In the genomic region with DNA sequence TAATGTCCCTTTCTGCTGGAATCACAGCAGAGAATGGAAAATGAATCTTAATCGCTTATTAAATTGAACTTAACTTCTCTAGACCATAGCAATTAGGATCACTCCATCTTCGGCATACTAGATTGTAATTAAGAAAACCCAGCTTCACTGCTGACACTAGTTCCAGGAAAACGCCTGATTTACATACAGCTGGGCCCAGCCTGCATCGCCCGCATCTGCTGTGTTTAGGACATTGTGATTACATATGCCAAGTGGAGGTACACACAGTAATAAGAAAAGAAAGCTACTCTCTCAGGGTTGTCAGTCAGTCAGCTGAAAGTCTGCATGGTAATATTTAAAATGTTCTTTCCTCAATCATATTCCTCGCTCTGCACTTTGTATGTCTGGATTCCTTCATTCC, we compare ENCODE assay signal across 17 mouse cellular contexts.
A peak's percentile ranks its signal among the peaks of the same experiment; 100 is the strongest.
DNase-seq lines count a peak whose midpoint lies in the region; ATAC-seq and TF ChIP-seq lines count a peak whose summit lies in the region.
"Had no signal": no experiment of that assay in that cellular context is flagged by ENCODE, and none has a peak within 500 bp of the region (broad histone marks: within the 10 kb centered on the region; RNA-seq: fewer than 3 reads in every experiment).

No protein-coding gene starts in this region.

- no peak overlapping the region for H3K27ac ChIP-seq in layer of hippocampus, adult 2 months
- H3K27ac ChIP-seq in forebrain, embryonic 14.5 days (ENCODE audit: low read depth, low read length): no peak overlapping the region
- H3K27ac ChIP-seq in midbrain, embryonic 14.5 days (replicated peaks; ENCODE audit: low read depth, low read length): no peak overlapping the region
- H3K27ac ChIP-seq: heart, embryonic 15.5 days; limb, embryonic 12.5 days; liver, embryonic 14.5 days had no signal

- no peak overlapping the region for H3K9ac ChIP-seq in forebrain, embryonic 14.5 days (ENCODE audit: low read length)
- H3K9ac ChIP-seq in midbrain, embryonic 14.5 days (replicated peaks; ENCODE audit: low read length): no peak overlapping the region
- H3K9ac ChIP-seq: heart, embryonic 15.5 days; limb, embryonic 12.5 days; liver, embryonic 14.5 days had no signal

- H3K27me3 ChIP-seq in forebrain, embryonic 14.5 days (replicated peaks; ENCODE audit: control insufficient read depth, insufficient read depth, low read length): no peaks in the 10 kb centered on the region
- no peaks in the 10 kb centered on the region for H3K27me3 ChIP-seq in midbrain, embryonic 14.5 days (ENCODE audit: control insufficient read depth, insufficient read depth, low read length)
- H3K27me3 ChIP-seq: heart, embryonic 15.5 days; limb, embryonic 12.5 days; megakaryocyte, embryonic 14.5 days had no signal

- peak; percentile 94 for ATAC-seq in forebrain, embryonic 14.5 days
- no peak; the same call in 1 of the 2 replicates for ATAC-seq in midbrain, embryonic 14.5 days (ENCODE audit: low FRiP score, low TSS enrichment)

- no peak for TF ChIP-seq POLR2A in brain, embryonic 14.5 days (IDR thresholded peaks at IDR 0.05; ENCODE audit: borderline replicate concordance, extremely low read depth, insufficient read depth, insufficient read length, poor library complexity, severe bottlenecking)

- no peak for TF ChIP-seq CTCF in layer of hippocampus, adult 2 months (conservative IDR thresholded peaks at IDR 0.05)
- TF ChIP-seq CTCF in brain, embryonic 14.5 days (IDR thresholded peaks at IDR 0.05; ENCODE audit: borderline replicate concordance, extremely low read depth, insufficient read depth, insufficient read length): no peak

- no peaks in the 10 kb centered on the region for H3K9me3 ChIP-seq in forebrain, embryonic 14.5 days (replicated peaks; ENCODE audit: control insufficient read depth, low read length)
- H3K9me3 ChIP-seq in midbrain, embryonic 14.5 days (ENCODE audit: control insufficient read depth, low read length): no peaks in the 10 kb centered on the region
- H3K9me3 ChIP-seq: heart, embryonic 15.5 days; limb, embryonic 12.5 days had no signal

- H3K4me1 ChIP-seq in forebrain, embryonic 14.5 days (ENCODE audit: control insufficient read depth, insufficient read depth, low read length): peaks cover 10% of the 10 kb centered on the region
- peaks cover 4% of the 10 kb centered on the region; the same call in 1 of the 2 replicates for H3K4me1 ChIP-seq in midbrain, embryonic 14.5 days (ENCODE audit: control insufficient read depth, insufficient read depth, low read length)
- H3K4me1 ChIP-seq: heart, embryonic 15.5 days; megakaryocyte, embryonic 14.5 days had no signal

- H3K4me3 ChIP-seq in layer of hippocampus, adult 2 months: no peak overlapping the region
- no peak overlapping the region for H3K4me3 ChIP-seq in forebrain, embryonic 14.5 days (ENCODE audit: low read depth, low read length)
- no peak overlapping the region for H3K4me3 ChIP-seq in midbrain, embryonic 14.5 days (replicated peaks; ENCODE audit: low read depth, low read length)
- H3K4me3 ChIP-seq: heart, embryonic 15.5 days; limb, embryonic 12.5 days; megakaryocyte, embryonic 14.5 days had no signal

- peak; percentile 17 for DNase-seq in layer of hippocampus, adult 9-11 months
- DNase-seq in layer of hippocampus, adult 2 months (ENCODE audit: low spot score in 2 of 2): no peak
- DNase-seq in brain, embryonic 14.5 days (ENCODE audit: low read depth): peak; percentile 91
- DNase-seq in forebrain, embryonic 14.5 days (ENCODE audit: low spot score): peak; percentile 87
- peak; percentile 61 for DNase-seq in midbrain, embryonic 14.5 days
- no peak for DNase-seq in adrenal gland, adult (ENCODE audit: inconsistent age in 2 of 2, low spot score in 1 of 2)
- DNase-seq in spleen, postnatal 14 days (ENCODE audit: low spot score in 2 of 2): no peak
- DNase-seq: adrenal gland, adult 8-10 months; cerebellum, adult 8-10 months; kidney, adult 2 months; kidney, postnatal 25 days; lung, postnatal 10 days had no signal

- H3K4me2 ChIP-seq in forebrain, embryonic 14.5 days (ENCODE audit: low read length): no peak overlapping the region
- H3K4me2 ChIP-seq in midbrain, embryonic 14.5 days (ENCODE audit: low read length): no peak overlapping the region
- H3K4me2 ChIP-seq: heart, embryonic 15.5 days; limb, embryonic 12.5 days had no signal

- 28% methylated on average over 6 of the region's 6 CpGs for WGBS in forebrain, embryonic 14.5 days
- WGBS in midbrain, embryonic 14.5 days: 33% methylated on average over 6 of the region's 6 CpGs

- no peaks in the 10 kb centered on the region for H3K36me3 ChIP-seq in forebrain, embryonic 14.5 days (ENCODE audit: control insufficient read depth, insufficient read depth, low read length)
- no peaks in the 10 kb centered on the region for H3K36me3 ChIP-seq in midbrain, embryonic 14.5 days (ENCODE audit: control insufficient read depth, insufficient read depth, low read length)
- H3K36me3 ChIP-seq: G1E; heart, embryonic 15.5 days; limb, embryonic 12.5 days had no signal

Comparison
In these comparisons a context has a peak if more than half of its experiments do, and no peak if none do; other contexts are left out.
1. DNase-seq: peak in layer of hippocampus, adult 9-11 months (single experiment), brain, embryonic 14.5 days (single experiment), forebrain, embryonic 14.5 days (single experiment) and midbrain, embryonic 14.5 days (single experiment); none in layer of hippocampus, adult 2 months (0 of 2), adrenal gland, adult (0 of 2) and spleen, postnatal 14 days (0 of 2).